Mouse (Mus musculus) gastrocnemius, adult 8-10 months (tissue): ENCODE data around the gene Snap25. TPM values are rescaled to one million over a fixed set of nuclear protein-coding genes. Genes with fewer than 3 reads are reported as not detected.

ENCODE experiments used
- DNase-seq, 2 experiments: peaks; one replicate each; pipeline ENCODE4 v3.0.0; 2022; ENCODE audit warnings: low spot score in 2 of 2
- total RNA-seq, 4 experiments: library from RNA; stranded (reverse); gene quantifications; 2 replicates each; pipeline ENCODE4 v1.2.4; 2022

Snap25 gene
- total RNA-seq, 4 experiments from 2014 or later, result 0.29 to 0.38 (median 0.36) TPM; not detected in 1

DNA sequence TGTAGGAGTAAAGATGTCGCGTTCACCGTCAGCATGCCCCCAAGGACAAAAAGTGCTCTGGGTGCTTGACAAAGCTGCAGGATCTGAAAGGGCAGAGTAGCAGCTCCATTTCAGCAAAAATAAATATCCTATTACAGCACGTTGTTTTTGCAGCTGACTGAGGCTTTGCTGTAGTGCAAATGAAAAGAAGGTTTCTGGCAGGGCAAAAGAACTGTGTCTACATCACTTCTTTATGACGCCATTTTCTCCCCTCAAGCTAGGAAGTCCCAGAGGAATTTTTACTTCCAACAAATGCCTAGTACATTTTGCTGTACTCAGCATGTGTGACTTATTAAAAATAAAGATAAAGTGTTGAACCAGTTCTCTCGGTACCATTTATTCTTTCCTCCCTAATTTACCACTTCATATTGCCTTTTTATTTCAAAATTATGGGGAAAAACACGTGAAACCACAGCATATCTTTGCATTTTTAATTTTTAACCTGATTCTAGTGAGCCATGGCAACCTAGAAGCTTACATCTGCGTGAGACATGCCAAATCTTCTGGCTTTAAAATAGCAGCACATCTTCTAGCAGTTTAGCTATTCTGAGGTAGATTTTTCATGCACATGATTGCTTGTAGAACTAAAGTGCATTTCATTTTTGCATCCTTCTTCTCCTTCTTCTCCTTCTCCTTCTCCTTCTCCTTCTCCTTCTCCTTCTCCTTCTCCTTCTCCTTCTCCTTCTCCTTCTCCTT lies 94.9 kb downstream of the Snap25 start:
- DNase-seq, result no peak

DNA sequence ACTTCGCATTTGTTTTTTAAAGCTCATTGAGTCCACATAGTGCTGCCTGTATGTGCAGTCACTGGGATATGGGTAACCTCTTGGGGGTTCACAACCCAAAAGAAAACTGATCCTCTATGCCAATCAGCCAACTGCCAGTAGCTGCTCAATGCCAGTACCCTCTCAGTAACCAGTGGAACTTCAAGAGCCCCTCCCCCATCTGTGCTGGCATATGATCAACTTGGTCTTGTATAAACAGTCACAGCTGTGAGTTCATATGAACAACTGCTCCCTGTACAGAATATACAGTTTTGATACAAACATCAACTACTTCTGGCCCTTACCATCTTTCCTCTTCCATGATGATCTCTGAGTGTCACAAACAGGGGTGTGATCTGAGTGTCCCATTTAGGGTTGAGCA lies 98.1 kb downstream of the Snap25 start:
- DNase-seq, result no peak

DNA sequence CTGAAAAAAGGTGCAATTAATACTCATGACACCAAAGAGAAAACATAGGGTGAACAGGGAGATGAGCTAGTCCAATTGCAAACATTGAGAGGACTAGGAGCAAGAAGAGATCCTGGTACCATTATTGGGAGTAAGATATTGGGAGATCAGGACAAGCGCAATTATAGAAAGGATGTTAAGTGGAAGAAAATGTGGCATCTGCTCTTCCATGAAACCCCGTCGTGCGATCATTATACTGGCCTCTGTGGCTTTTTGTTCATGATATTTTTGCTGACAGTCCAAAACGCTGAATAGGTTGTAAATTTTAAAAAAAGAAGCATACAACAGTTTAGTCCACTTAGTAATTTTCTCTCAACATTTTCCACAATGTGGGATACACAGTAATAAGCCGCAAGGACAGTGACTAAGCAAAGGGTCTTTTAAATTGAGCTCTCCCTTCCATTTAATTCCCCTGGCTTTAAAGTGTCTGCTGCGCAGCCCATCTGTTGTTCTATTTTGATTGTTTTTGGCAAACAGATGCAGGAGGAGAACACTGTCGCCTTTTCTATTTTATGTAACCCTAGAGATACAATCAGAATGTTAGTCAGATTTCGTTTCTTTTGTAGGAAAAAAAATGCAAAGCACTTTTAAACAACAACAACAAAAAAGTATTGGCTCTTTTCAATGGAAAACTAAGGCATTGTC lies 103.6 kb downstream of the Snap25 start:
- DNase-seq, result no peak

DNA sequence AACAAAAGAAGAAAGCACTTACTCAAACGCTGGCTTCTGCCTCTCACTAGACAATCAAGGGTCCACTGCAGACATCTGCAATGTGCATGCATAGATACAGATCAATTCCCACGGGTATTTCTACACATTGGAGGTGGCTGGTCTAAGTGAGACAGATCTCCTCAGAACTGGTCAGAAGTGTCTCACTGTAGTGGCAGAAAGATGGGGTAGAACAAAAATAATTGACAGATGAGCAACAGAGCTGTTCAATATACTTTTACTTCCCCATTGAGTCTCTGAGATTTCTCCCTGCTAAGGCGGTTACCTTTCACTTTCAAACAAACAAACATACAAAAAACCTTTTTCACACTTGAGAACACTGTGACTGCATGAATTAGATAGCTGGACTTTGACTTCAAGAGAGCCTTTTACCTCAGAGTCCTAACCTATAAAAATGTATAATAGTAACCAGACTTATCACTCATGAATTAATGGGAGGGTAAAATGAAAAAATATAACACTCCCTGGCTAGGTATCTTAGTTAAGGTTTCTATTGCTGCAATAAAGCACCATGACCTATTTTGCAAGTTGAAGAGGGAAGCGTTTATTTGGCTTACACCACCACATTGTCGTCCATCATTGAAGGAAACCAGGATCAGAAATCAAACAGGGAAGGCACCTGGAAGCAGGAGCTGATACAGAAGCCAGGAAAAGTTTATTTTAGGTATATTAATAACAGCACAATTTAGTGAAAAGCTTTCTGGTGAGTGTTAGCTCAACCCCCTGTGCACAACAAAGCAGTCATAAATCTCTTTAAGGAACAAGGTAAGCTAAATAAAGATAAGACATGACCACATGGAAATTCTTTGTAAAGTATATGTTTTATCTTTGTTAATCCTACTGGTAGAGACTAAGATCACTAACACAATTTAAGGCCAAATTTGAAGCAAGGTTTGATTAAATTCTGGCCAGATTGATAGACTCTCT lies 110.8 kb downstream of the Snap25 start:
- DNase-seq, result no peak

DNA sequence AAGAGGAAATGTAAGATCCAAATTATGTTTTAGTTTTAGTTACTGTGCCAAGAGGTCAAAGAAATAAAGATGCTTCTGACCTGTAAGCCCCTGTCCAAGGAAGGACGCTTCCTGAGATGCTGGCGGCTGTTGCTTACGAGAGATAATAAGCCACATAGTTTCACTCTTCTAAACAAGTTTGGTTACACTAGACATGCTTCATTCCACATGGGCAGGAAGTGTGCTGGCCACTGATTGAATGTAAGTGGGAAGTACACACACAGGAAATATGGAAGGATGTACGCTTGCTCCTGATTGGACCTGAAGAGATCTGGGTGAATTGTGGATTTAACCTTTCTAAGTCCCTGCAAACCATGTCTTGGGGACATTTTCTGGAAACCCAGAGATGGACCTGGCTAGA lies 114.4 kb downstream of the Snap25 start:
- no peak for DNase-seq

Other genes with a start within 250 kb of the Snap25 start
- 1 to 10 TPM in 1 of 4 experiments, under 1 TPM in 3; 0.17 to 1.4 (median 0.57) TPM for gene Ankef1, start 211.5 kb upstream of the Snap25 start, total RNA-seq
- 10 to 100 TPM in 3 of 4 experiments, 1 to 10 TPM in 1; 9.4 to 39.7 (median 30.9) TPM for gene AL731706.2, start 172.2 kb downstream of the Snap25 start, total RNA-seq
- 1 to 10 TPM; 2.5 to 3.8 (median 3.1) TPM for gene Slx4ip, start 177.8 kb downstream of the Snap25 start, total RNA-seq
- 10 to 100 TPM; 17.5 to 32.7 (median 25.3) TPM for gene AL731706.1, start 177.9 kb downstream of the Snap25 start, total RNA-seq
- gene Mkks, start 177.9 kb downstream of the Snap25 start, total RNA-seq, result 10 to 100 TPM; 23.0 to 47.3 (median 34.3) TPM